Mouse (Mus musculus): Measurements from ENCODE around the gene Tspan18. TPM values are rescaled to one million over a fixed set of nuclear protein-coding genes. Genes with fewer than 3 reads are reported as not detected.

Tspan18 gene
- polyA plus RNA-seq, 1 experiment from 2014 or later, result 4.9 TPM

DNA sequence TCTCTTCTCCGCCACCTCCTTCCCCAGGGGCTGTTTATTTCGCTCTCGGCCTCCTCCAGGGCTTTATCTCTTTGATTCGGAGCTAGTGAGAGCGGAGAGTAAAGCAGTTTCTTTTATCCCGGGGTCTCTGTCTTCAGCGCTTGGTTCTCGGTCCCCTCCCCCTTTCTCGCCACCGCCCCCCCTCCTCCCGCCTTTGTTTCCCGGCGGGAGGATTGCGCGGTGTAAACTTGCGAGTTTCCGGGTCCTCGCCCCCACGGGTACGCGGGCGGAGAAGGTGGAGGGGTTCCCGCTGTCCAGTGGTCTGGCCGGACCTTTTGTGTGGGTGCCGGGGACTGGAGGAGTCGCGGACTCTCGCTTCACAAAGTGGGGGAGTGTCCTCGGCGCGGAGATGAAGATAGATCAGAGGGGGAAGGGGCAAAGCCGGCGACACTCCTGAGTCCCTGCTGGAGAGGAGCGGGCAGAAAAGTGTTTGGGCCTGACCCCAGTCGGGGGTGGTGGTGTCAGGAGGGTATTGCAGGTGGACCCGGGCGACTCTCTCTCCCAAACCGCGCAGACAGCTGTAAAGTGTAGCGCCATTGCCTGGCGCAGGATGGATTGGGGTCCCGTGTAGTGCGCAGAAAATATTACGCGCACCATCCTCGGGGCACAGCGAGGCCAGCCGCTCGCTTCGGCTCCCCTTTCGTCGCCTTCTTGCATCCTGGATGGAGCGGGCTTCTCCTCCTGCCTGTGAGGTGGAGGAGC lies 146.1 kb downstream of the Tspan18 start:
- peak; percentile 60 for DNase-seq (ENCODE audit: low spot score)

DNA sequence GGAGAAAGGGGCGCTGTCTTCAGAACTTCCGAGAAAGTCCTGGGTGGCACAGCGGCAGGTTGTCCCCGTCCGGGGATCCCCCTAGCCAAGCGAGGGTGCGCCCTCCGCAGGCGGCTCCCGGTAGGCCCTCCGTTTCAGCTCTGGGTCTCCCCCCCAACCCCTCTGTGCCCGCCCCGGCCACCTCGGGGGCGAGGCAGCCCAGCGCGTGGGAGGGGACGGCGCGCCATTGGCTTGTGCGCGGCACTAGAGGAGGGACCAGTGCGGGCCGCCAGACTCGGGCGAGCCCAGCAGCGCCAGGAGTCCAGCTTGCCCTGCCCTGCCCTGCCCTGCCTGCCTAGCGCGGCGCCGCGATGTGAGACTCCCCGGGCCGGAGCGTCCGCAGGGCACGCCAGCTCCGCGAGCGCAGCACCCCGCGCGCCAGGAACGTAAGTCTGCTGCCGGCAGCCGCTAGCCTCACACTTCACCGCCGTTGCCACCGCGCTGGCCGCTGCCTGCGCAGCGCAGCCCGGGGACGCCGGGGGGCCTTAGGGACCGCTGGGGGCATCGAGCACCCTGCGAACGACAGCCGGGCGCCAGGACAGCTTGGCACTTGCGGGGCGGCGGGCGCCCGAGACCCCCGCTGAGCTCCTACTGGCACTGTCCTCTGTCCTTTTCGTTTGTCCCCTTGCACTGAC lies 146.8 kb downstream of the Tspan18 start, which contains the start of gene Trp53i11:
TSS of gene Trp53i11 (plus strand) at position 226 of the 674 bp plus-strand sequence.
- DNase-seq (ENCODE audit: low spot score), result peak; percentile 94

DNA sequence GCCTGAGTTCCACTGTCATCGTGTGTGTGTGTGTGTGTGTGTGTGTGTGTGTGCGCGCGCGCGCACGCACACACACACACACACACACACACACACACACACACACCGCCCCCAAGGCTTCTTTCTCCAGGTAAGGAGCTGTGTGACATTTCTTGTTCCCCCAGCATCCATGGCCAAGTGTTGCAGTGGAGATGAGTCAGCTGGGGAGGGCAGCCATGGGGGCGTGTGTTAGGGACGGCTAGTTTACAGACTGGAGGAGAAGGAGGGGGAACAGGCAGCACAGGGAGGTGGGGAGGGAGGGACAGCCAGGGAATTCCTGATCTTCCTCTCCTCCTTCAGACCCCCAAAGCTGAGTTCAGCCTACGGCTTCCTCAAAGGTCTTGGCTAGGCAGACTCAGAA lies 151.4 kb downstream of the Tspan18 start:
- no peak for DNase-seq (ENCODE audit: low spot score)

DNA sequence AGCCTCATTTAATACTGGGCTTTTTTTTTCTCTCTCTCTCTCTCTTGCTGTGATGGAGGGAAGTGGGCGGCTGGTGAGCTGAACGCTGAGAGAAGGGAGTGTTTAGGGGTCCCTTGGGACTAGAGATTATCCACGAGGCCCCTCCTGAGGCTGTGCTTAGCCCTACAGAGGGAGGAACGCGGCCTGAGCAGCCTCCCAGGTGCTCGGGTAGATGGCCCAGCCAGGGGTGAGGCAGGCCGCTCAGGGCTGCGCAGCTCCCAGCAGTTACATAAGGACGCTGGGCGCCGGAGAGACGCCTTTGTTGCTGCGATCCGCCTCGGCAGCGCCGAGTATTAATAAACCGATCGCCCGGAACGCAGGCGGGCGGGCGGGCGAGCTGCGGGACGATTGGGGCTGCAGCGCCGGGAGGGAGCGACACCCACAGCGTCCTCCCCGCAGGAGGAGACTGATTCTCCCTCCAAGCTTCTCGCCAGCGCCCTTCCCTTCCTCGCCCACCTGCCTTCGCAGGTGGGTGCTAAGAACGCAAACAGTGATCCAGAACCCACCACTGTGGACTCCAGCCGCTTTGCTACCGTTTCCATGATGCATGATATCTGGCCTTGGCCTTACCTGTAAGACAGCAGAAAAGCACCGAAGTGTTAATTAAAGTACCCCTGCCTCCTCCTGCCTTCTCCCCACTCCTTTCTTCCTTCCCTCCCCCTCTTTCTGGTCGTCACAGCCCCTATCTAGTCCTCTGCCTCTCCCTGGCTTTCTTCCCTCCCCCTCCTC lies 154.0 kb downstream of the Tspan18 start:
- DNase-seq (ENCODE audit: low spot score), result no peak

DNA sequence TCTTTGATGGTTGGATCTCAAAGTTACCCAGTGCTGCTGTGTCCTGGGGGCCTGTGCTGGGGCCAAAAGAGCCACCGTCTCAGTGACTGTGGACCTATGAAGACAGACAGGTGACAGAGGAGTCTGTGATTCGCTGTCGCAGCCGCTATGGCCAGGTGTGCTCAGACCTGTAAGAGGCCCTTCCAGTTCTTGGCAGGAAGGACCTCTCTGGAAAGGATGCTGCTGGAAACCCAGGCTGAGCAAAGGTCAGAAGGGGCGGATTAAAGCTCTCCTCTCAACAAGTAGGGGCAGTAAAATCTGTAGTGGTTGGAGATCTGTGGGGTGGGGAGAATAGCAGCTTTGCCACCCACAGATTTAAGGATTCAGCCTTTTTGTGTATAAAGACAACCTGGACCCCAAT lies 154.7 kb downstream of the Tspan18 start:
- no peak for DNase-seq (ENCODE audit: low spot score)

DNA sequence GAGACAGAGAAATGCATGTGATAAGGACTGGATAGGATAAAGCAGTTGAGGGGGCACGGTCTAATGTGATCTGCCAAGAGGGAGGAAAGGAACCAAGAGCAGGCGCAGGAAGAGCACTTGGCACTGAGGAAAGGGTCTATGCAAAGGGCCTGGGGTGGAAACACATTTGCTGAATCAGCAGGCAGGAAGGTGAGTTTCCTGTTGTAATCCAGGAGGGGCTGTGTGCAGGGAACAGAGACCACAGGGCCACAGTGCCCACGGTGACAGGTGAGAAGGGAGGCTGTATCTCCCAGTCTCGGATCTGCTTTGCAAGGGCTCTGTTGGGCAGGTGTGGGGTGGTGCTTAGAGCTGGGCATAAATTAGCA lies 156.0 kb downstream of the Tspan18 start:
- no peak for DNase-seq (ENCODE audit: low spot score)

DNA sequence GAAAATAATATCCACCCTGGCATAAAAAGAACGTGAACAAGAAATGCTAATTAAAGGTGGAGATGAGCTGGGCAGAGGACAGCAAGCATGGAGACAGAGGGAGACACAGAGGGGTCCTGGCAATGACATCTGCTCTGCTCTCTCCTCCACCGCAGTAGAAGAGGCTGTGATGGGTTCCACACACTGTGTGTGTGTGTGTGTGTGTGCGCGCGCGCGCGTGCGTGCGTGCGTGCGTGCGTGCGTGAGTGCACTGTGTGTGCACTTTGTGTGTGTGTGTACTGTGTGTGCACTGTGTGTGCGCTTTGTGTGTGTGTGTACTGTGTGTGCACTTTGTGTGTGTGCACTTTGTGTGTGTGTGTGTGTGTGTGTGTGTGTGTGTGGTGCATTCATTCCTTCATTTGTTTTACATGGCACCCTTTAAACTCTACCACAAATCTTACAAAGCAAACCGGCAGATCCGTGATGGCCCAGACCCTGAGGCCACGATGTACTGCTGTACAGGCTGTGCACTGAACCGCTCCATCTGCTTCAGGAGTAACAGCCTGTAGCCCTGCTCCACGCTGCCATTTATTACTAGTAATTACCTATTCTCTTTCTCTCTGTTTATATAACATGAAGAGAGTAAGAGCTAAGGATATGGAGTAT lies 156.5 kb downstream of the Tspan18 start:
- DNase-seq (ENCODE audit: low spot score), result peak; percentile 41

DNA sequence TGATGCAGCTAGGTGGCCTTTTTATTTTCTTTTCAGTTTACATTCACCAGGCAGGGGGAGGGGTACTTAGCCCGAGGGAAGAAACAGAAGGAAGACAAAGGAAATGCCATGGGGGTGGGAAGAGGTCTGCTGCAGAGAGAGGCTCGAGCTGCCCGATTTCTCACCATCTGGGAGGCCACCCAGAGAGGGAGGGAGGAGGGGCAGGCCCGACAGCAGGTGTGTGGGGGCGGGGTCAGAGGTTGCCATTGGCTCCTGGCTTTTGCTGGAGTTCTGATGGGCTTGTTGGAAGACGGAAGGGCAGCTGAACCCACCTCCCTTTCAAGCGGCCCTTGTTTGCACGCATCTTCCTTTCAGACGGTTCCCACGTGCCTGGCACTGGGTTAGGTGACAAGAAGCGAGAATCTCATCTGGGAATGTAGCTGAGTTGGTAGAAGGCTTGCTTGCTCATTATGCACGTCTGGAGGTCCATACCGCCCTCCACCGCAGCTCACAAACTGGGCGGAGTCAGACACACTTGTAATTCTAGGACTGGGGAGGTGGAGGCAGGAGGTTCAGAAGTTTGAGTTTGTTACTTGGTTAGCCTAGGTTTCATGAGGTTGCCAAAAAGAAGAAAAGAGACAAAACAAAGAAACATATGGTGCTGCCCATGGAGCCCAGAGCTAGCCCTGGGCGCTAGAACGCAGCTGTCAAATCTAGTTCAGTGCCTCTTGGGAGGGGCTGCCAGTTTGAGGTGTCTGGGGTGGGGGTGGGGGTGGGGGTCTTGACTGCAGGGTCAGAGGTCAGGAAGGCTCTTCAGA lies 157.2 kb downstream of the Tspan18 start:
- DNase-seq (ENCODE audit: low spot score), result peak; percentile 88

DNA sequence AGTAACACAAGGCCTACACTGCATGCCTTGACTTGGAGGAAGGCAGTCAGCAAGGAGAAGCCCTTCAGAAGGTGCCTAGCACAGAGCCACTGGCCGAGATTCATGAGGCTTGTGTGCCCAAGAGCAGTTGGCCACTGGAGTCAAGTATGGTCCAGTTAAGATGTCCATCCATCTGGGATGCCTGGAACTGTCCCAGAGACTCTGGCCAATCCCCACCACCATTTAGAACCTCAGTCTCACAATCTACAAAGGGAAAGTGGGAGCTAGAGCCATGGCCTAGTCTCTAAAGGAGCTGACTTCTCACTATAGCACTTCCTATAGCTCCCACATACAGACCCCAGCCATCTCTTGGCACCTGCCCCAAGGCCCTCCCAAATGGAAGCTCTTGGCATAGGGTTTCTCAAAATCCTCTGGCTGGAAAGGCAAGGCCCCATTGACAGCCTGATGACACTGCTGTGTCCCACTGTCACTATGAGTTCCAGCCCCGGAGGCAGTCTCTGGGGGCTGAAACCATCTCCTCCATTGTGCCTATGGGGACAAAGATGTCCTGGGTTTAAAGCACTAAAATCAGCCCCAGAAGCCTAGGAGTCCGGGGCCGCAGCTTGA lies 158.0 kb downstream of the Tspan18 start:
- DNase-seq (ENCODE audit: low spot score), result no peak

DNA sequence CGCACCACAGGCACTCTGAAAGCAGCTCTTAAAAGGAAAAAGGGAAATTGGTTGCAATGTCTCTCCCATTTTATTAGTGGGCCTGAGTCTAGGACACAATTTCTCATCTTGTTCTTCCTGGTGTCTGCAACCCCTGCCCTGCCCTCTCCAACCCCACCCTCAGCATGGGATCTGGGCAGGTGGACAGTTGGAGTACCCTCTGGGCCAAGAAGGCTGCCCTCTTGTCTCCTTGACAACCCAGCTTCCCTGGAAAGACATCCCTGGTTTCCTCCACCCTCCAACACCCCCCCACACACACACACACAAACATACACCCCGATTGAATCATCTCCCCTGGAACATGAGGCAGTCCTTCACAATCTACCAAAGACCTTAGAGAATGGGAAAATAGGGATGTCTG lies 158.6 kb downstream of the Tspan18 start:
- DNase-seq (ENCODE audit: low spot score), result no peak

DNA sequence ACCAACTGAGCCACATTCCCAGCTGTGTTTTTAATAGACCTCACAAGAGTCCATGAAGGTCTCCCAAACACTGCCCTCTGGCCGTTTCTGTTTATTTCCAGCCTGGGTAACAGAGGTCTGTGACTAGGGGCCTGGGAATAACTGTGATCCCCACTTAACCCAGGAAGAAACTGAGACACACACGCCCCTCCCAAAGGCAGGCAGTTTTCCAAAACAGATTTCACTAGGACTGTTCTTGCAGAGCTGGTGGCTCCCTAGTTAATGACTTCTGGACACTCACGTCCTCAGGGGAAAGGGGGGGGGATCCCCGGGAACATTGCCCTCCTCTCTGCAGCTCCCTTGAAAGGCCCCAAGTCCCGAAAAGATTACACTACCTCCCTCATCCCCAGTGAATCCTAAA lies 159.0 kb downstream of the Tspan18 start:
- DNase-seq (ENCODE audit: low spot score), result no peak

DNA sequence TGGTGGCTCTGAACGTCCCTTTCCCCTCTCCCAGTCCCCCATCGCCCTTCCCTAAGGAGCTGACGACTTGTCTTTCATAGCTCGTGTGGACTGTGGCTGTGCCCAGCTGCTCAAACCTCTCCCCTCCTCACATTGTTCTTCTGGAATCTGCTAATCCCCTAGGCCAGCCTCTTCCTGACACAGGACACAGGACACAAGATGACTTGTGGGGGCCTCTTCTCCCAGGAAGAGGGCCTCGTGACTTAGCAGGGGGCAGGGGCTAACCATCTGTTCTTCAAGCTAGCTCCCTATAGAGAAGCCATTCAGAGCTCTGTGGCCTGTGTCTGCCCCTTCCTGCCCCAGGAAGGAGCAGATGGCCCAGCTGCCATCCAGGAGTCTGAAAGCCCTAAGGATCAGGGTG lies 160.1 kb downstream of the Tspan18 start:
- DNase-seq (ENCODE audit: low spot score), result no peak

DNA sequence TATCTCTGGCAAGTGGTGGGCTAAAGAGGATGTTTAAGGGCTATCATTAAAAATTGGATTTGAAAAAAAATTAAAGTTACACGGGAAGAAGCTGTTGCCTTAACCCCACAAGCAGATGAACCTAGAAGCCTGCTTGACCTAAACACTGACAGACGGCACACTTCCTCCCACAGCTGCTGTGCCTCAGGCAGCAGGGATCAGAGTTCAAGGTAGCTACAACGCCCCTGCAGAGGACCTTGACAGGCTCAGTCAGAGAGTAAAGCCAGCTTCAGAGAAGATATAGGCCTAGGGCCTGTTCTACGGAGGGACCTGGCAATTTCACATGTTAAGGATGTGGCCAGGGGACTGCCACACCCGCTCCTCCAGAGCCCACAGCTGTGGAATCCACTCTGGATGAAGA lies 161.8 kb downstream of the Tspan18 start:
- DNase-seq (ENCODE audit: low spot score), result no peak

DNA sequence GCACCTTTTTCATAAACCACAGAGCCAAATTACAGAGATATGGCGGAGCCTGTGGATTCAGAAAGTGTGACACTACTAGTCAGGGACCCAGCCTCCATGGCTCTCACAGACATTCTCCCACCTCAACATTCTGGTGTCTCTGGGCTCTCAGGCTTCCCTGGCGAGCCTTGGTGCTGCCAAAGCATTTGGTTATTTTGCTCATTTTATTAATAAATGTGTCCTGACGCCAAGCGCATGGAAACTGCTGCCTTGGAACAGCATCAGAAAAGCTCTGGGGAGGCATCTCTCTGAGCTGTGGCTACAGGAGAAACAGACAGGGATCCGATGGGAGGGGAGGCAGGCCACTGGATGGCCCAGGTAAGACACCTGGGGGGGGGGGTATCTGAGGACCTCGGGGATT lies 162.4 kb downstream of the Tspan18 start:
- no peak for DNase-seq (ENCODE audit: low spot score)

DNA sequence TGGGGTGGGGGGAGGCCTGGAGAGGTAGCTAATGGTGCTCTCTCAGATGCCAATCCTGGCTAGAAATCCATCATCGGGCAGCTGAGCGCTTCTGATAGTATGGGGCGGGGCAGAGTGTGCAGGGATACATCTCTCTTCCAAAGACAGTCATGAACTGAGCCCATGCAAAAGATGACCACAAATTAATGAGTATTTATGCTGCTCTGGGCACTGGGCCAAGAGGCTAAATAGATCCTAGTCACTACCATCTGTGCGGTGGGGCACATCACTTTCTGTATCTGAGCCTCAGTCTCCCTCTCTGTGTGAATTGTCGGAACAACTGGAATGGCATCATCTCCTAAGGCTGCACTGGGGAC lies 163.5 kb downstream of the Tspan18 start:
- no peak for DNase-seq (ENCODE audit: low spot score)

DNA sequence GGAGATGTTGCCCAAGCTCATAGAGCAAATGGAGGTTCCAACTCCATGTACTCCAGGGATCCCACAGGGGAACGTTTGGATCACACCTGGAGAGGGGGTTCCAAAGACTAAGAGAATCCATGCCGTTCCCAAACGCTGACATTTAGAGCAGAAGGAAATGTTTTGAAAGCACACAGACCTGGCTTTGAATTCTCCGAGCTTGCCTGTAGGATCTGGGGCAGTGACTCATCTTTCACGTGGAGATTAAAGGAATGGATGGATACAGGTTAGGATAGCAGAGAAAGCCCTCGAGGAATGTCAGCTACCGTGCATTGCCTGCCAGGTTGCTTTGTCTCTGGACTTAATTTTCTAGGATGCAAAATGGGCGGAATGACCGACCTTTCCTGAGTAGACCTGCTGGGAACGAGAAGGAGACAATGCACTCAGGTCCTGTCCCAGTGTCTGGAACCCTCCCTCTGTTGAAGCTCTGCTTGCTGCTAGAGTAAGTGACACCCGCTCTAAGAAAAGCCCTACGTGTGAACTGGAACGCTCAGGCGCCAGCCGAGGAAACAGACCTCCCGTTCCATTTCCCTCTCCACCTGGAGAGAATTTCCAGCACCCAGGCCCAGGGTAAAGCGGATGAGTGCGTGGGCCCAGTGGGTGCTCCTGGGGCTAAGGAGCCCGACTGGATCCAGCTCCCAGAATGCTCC lies 164.0 kb downstream of the Tspan18 start:
- DNase-seq (ENCODE audit: low spot score), result no peak

DNA sequence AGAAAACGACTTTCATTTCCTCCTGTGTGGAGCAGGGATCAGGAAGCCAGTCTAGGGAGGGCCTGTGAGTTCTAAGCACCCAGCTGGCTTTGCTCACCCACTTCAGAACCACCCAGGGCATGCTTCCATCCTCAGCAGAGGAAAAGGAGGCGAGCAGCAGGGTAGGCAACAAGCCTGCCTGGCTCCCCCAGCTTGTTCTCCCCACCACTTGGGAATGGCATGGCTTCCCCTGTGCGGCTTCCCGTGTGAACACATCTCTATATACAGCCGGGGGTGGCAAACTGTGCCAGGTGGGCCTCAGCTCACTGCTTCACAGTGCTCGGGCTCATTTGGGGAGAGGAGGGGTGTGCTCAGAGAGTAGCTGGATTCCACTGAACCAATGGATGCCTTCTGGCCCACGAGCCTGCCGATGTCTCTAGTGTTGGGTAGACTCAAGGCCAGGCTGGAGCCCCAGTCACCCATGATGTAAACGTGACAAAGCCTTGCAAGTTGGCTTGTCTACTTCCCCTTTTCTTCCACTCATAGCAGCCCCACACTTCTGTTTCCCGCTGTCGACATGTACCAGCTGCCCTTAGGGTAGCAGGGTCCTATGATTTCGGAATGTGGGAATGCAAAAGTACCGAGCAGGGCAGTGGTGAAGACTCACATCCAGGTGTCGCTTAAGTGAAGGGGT lies 167.4 kb downstream of the Tspan18 start:
- no peak for DNase-seq (ENCODE audit: low spot score)

DNA sequence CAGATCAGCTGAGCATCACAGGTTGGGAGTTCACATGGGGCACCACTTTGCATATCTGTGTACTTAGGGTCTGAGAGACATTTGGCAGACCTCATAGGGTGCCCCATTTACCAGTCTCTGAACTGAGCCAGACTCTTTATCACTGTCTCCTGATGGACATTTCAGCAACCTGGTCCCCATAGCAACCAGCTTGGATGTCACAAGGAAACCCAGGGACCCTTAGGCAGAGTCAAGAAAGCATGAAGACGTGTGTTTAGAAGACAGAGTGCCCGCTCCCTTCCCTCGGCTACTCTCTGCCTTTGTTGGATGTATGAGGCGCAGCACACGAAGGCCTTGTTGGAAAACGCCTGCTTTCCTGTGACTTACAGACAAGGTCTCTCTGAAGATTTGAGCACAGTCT lies 168.0 kb downstream of the Tspan18 start:
- no peak for DNase-seq (ENCODE audit: low spot score)

DNA sequence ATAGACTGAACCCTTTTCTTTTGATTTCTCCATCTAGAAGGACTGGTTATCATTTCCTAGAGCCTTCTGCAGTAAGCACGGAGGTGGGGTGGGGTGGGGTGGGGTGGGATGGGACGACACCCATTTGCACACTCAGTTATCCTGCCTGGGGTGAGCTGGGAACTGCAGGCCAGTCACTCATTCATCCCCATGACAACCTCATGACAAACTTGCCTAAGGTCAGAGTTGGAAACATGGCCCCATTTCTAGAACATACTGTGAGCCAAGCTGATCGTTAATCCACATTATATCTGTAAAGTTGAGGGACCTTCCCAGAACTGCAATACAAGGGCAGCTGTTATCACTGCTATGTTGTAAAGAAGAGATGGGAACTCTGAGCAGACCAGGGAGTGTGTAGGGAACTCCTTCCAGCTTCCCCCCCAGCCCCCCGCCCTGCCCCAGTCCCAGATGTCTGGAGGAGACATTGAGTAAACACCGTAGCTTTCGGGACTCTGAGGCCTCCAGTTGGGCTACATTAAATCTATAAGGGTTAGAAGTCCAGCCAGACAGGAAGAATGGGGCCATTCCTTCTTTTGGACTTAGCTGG lies 170.5 kb downstream of the Tspan18 start:
- DNase-seq (ENCODE audit: low spot score), result no peak

All from thymus, postnatal 0 days (tissue).